Mouse (Mus musculus) ovary, postnatal 10 days (tissue): ENCODE measurements around the gene Htr2a.
A peak's percentile ranks its signal among the peaks of the same experiment; 100 is the strongest.

Source experiments
- DNase-seq: peaks from one replicate; pipeline ENCODE4 v3.0.0; 2022; ENCODE audit warnings: low spot score

Htr2a gene

GRCm38 (mm10) chr14:74697432-74697831 lies 56.8 kb downstream of the Htr2a start:
- DNase-seq = no peak

DNA sequence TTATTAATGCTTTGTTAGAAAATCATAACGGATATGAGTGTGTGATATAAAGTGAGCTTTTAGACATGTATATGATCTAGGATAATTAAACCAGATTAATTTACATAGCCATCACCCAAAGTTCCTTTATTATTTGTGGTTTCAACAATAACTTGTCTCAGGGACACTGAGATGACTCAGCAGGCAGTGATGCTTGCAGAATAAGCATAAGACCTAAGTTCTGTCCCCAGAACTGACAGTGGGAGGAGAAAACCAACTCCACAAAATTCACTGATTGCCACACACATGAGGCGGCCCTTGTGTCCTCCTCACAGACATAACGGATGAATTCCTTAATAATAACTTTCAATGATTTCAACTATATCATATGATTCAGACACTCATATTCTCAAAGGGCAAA lies 58.6 kb downstream of the Htr2a start:
- no peak for DNase-seq

DNA sequence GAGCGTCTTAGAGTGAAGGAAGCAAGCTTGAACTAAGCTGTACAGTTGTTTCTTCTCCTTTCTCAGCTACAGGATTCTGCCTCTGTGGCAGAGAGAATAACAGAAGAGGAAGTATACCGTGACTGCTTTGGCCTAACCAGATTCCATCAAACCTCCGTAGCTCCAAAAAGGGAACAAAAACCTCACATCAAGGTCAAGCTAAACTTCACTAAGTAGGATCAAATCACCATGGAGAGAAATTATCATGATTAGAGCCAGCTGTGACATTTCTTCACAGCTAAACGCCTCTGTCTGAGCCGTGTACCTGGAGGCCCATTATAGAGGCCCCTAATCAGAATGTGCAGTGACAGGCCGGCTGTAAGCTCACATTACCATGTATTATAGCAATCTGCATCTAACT lies 63.3 kb downstream of the Htr2a start:
- no peak for DNase-seq

DNA sequence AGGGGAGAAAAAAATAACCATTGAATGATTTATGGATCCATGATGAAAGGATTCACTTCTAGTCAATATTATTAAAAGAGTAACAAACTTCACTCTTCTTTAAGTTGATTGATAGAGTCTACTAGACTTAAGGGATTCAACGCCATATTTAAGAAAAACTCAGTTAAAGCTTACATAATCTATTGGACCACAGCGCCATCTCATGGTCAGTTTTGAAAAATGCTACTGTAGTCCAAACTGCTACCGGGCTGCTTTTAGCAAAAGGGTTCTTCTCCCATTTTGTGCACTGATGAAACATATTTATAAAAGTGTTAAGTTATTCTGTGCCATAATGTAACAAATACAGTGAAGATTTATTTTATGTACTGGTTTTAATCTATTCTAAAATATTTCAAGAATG lies 68.4 kb downstream of the Htr2a start:
- DNase-seq = no peak

DNA sequence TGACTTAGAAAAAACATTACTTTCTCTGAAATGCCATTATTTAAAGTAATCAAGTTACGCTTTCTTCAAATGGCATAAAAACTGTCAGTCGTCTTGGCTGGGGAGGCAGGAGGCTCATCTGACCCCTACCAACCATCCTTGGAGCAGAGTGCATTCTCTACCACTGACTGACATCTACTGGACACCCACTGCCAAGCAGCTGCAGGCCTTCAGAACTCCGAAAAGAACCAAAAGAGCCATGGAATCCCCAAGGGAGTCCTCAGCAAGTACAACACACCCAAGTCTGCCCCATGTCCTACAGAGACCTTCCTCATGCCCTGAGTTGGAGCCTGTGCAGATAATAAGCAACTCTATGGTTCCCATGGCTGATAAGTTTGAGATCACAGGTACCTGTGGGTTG lies 82.9 kb downstream of the Htr2a start:
- no peak for DNase-seq

DNA sequence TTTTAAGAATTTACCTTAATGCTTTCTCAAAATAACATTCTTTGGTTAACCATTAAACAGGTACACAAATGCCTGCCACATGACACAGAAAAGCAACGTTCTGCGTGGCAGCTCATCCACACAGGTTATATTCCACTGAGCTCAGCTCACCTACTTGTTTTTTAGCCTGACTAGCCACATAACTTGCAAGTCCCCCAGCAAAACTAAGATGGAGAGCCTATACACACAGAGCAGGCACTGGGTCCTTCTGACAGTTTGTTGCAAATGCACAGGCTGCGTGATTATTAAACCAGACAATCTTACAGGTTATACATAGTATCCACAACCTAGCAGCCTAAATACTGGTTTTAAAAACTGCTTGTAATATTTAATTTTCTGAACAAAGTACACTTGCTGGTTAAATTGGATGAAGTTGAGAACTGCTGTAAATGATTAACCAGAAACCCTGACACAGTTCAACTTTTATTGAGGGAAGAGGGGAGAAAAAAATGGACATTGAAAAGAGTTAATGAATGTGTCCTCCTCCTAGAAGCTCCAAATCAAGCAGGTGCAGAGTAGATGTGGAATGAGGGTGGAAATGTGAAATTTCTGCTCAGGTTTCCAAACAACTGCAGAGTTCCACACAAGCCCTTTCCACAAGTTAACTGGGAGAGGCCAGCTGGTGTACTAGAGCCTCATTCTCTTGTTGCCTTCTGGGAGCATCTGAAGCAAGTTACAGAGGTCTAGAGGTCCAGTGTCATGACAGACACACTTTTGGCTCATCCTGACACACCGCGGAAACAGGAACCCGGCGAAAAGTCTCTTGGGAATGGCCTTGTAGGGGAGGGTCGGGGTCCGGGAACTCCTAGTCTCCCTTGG lies 90.8 kb downstream of the Htr2a start:
- DNase-seq = no peak

DNA sequence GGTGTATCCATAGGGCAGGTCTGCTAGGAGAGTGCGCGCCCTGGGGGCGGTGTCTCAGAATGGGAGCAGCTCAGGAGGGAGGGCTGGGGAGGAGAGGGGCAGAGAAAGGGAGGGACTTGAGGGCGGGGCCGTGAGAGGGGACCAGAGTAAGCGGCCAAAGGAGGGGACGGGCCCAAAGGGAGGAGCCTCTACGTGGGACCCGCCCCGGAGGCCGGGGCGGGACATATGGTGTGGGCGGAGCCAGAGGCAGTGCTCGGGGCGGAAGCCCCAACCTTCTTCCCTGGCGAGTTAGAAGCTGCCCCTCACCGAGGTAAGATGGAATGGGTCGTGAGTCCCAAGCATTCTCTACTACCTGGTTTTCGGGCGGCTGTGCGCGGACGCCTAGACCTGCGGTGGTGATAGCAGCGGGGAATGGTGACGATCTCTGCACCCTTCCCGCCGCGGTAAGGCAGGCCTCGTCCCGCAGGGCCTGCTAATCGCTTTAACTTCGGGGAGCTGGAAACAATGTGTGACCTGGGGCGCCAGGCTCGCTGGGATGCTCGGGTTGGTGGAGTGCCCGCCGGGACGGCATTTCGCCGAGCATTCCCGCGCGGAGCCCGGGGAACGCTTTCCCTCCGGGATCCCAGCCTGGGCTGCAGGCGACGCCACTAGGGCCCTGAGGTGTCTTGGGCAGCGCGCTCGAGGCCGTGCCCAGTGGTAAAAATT lies 91.6 kb downstream of the Htr2a start, which contains the start of gene Esd:
TSS of gene Esd (plus strand) at position 219 of the 705 bp plus-strand sequence.
- peak; percentile 71 for DNase-seq

DNA sequence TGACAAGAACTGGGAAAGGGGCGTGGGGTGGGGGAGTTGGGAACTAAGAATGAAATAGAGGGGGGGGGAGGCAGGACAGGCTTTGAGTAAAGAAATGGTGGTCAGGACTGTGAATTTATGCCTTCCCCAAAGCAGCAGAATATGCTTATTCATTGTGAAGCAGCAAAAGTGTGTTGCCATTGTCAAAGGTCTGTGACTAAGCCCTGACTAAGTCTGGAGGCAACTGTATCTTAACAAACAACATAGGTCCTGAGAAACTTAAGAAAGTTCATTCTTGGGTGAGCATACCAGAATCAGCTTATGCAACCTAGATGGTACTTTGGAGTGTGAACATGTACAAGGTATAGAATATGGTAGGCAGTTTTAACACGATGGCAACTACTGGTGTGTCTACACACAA lies 92.8 kb downstream of the Htr2a start:
- no peak for DNase-seq

DNA sequence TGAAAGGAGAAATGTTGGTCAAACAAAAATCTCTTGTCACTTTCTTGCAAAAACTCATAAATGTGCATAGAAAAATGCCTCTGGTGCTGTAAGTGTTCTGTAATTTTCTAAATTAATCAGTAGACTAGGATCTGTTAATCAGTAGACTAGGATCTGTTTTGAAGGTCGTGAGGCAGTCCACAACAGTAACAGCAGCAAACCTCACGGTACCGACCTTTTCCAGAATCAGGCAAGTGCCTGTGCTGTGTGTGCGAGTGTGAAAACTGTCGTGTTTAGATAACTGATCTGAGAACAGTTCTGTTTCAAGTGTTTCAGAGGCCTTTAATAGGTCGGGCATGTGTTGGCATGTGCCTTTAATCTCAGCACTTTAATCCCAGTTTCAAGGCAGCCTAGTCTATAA lies 94.8 kb downstream of the Htr2a start:
- no peak for DNase-seq

GRCm38 (mm10) chr14:74736850-74737249 lies 96.2 kb downstream of the Htr2a start:
- DNase-seq = no peak
